14 mouse cellular contexts compared by ENCODE assay signal in the genomic region with DNA sequence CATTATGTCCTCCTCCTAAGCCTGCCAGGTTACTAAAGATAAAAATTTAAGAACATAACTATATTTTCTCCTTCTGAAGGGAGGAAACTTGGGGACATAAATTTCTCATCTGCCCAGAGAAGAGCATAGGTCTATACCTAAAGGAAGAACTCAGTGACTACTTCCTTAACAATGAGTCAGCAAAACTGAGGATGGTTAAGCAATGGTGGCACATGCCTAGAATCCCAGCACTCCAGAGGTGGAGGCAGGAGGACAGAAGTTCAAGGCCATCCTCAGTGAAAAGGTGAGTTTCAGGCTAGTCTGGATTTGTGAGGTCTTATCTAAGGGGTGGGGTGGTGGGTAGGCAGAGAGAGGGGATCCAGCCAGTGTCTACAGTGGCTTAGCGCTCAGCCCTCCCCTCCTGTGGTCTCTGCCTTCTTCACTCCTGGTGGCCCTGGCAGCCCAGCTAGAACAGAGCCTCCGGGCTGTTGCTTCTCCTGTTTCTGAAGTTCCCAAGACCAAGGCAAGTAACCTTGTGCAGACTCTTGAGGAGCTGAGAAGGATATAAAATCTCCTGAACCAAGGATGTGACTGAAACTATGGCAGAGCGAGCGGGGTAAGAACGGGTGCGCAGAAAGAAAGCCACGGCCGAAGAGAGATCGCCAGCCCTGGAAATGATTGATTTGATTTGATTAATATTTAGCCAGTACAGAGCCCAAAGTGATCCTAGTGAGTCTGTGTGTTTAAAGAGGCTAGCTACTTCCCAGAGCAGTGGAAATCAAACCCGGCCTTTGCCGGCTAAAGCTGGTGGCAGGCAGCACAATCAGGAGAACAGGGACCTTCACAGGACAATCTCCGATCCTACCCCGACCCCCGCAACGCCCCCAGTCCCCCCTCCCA.
DNase-seq lines count a peak whose midpoint lies in the region; ATAC-seq and TF ChIP-seq lines count a peak whose summit lies in the region.
"Had no signal": no experiment of that assay in that cellular context is flagged by ENCODE, and none has a peak within 500 bp of the region (broad histone marks: within the 10 kb centered on the region; RNA-seq: fewer than 3 reads in every experiment).

No protein-coding gene starts in this region.

- peak overlapping the region; percentile 10; the same call in 1 of the 2 replicates for H3K4me2 ChIP-seq in lung, embryonic 15.5 days
- peak overlapping the region; percentile 20; the same call in 1 of the 2 replicates for H3K4me2 ChIP-seq in intestine, embryonic 14.5 days (ENCODE audit: low read length)
- peak overlapping the region; percentile 18 for H3K4me2 ChIP-seq in kidney, postnatal 0 days (ENCODE audit: low read length)
- H3K4me2 ChIP-seq in liver, embryonic 16.5 days (ENCODE audit: low read depth, low read length) = peak overlapping the region; percentile 10; the same call in 1 of the 2 replicates
- H3K4me2 ChIP-seq: hindbrain, embryonic 12.5 days; limb, embryonic 13.5 days had no signal

- no peak overlapping the region for H3K9ac ChIP-seq in lung, embryonic 15.5 days
- no peak overlapping the region for H3K9ac ChIP-seq in intestine, embryonic 14.5 days (ENCODE audit: low read length)
- H3K9ac ChIP-seq in kidney, postnatal 0 days (ENCODE audit: low read depth, low read length) = no peak overlapping the region
- H3K9ac ChIP-seq in liver, embryonic 16.5 days (ENCODE audit: low read depth, low read length) = no peak overlapping the region
- H3K9ac ChIP-seq: hindbrain, embryonic 12.5 days; limb, embryonic 13.5 days had no signal

- WGBS in lung, embryonic 15.5 days = 36% methylated on average over 15 of the region's 15 CpGs
- WGBS in intestine, embryonic 14.5 days = 41% methylated on average over 15 of the region's 15 CpGs
- WGBS in kidney, postnatal 0 days = 34% methylated on average over 15 of the region's 15 CpGs
- WGBS in liver, embryonic 16.5 days (ENCODE audit: insufficient replicate concordance) = 47% methylated on average over 15 of the region's 15 CpGs

- no peaks in the 10 kb centered on the region for H3K4me1 ChIP-seq in lung, embryonic 15.5 days
- no peaks in the 10 kb centered on the region for H3K4me1 ChIP-seq in intestine, embryonic 14.5 days (replicated peaks; ENCODE audit: control insufficient read depth, insufficient read depth, low read length)
- no peaks in the 10 kb centered on the region; the same call in 1 of the 2 replicates for H3K4me1 ChIP-seq in kidney, postnatal 0 days (replicated peaks; ENCODE audit: insufficient read depth, low read length)
- H3K4me1 ChIP-seq in liver, embryonic 16.5 days (ENCODE audit: control insufficient read depth, low read depth, low read length) = no peaks in the 10 kb centered on the region

- no peak overlapping the region for H3K27ac ChIP-seq in lung, embryonic 15.5 days
- no peak overlapping the region for H3K27ac ChIP-seq in intestine, embryonic 14.5 days (ENCODE audit: low read depth)
- 0 out of 2 replicates have a peak overlapping the region, but pooled peaks have one; percentile 22 for H3K27ac ChIP-seq in kidney, postnatal 0 days
- H3K27ac ChIP-seq in liver, embryonic 16.5 days (ENCODE audit: low read length) = no peak overlapping the region
- H3K27ac ChIP-seq: hindbrain, embryonic 12.5 days; limb, embryonic 13.5 days had no signal

- no peak for ATAC-seq in lung, embryonic 15.5 days (ENCODE audit: borderline replicate concordance, extremely low read depth, low FRiP score, low TSS enrichment)
- peak; percentile 77 for ATAC-seq in intestine, embryonic 14.5 days (replicated peaks; ENCODE audit: low FRiP score, low TSS enrichment, low read depth)
- peak; percentile 80 for ATAC-seq in kidney, postnatal 0 days (replicated peaks; ENCODE audit: low FRiP score, low read depth)
- peak; percentile 84 for ATAC-seq in liver, embryonic 16.5 days (ENCODE audit: low read depth)

- H3K9me3 ChIP-seq in lung, embryonic 15.5 days = no peaks in the 10 kb centered on the region
- H3K9me3 ChIP-seq in intestine, embryonic 14.5 days (ENCODE audit: control insufficient read depth, low read length) = no peaks in the 10 kb centered on the region
- H3K9me3 ChIP-seq in kidney, postnatal 0 days (replicated peaks; ENCODE audit: low read length) = no peaks in the 10 kb centered on the region
- H3K9me3 ChIP-seq in liver, embryonic 16.5 days (replicated peaks; ENCODE audit: control insufficient read depth, low read length) = no peaks in the 10 kb centered on the region
- H3K9me3 ChIP-seq: hindbrain, embryonic 12.5 days; limb, embryonic 13.5 days had no signal

- H3K4me3 ChIP-seq in lung, embryonic 15.5 days = no peak overlapping the region
- no peak overlapping the region for H3K4me3 ChIP-seq in intestine, embryonic 14.5 days (ENCODE audit: low read depth, low read length)
- no peak overlapping the region for H3K4me3 ChIP-seq in kidney, postnatal 0 days (replicated peaks; ENCODE audit: low read depth, low read length)
- H3K4me3 ChIP-seq in liver, embryonic 16.5 days (ENCODE audit: low read depth, low read length) = no peak overlapping the region
- H3K4me3 ChIP-seq: hindbrain, embryonic 12.5 days; limb, embryonic 13.5 days had no signal

- H3K36me3 ChIP-seq in lung, embryonic 15.5 days = no peaks in the 10 kb centered on the region
- no peaks in the 10 kb centered on the region for H3K36me3 ChIP-seq in intestine, embryonic 14.5 days (ENCODE audit: control insufficient read depth, insufficient read depth, low read length)
- no peaks in the 10 kb centered on the region for H3K36me3 ChIP-seq in kidney, postnatal 0 days (ENCODE audit: insufficient read depth, low read length)
- H3K36me3 ChIP-seq in liver, embryonic 16.5 days (ENCODE audit: control insufficient read depth, insufficient read depth) = no peaks in the 10 kb centered on the region
- H3K36me3 ChIP-seq: hindbrain, embryonic 12.5 days; limb, embryonic 13.5 days had no signal

- H3K27me3 ChIP-seq in lung, embryonic 15.5 days = no peaks in the 10 kb centered on the region
- no peaks in the 10 kb centered on the region for H3K27me3 ChIP-seq in intestine, embryonic 14.5 days (replicated peaks; ENCODE audit: control insufficient read depth, insufficient read depth, low read length)
- no peaks in the 10 kb centered on the region for H3K27me3 ChIP-seq in kidney, postnatal 0 days (ENCODE audit: insufficient read depth, low read length)
- no peaks in the 10 kb centered on the region for H3K27me3 ChIP-seq in liver, embryonic 16.5 days (ENCODE audit: control insufficient read depth, insufficient read depth, low read depth, low read length)

- no peak for DNase-seq in lung, postnatal 14 days
- DNase-seq in intestine, embryonic 14.5 days (ENCODE audit: low spot score) = peak; percentile 56
- DNase-seq in kidney, postnatal 0 days (ENCODE audit: low spot score) = peak; percentile 14
- no peak for DNase-seq in c-Kit-positive CD71-positive TER-119-positive erythroid progenitor cells, embryonic 14.5 days (ENCODE audit: low spot score)
- DNase-seq in cerebellum, adult 11-12 months = no peak
- DNase-seq in heart, postnatal 14 days = no peak
- DNase-seq: adrenal gland, postnatal 14 days; cerebellum, adult 11 months; layer of hippocampus, postnatal 36 days; thymus, postnatal 36 days had no signal

- intact Hi-C loops in heart, postnatal 14 days (cut with DNase I) = no loop called here

- no peak for TF ChIP-seq CTCF in kidney, postnatal 0 days (IDR thresholded peaks at IDR 0.05; ENCODE audit: low read depth)

Comparison
In these comparisons a context has a peak if more than half of its experiments do, and no peak if none do; other contexts are left out.
1. DNase-seq: peak in intestine, embryonic 14.5 days (single experiment) and kidney, postnatal 0 days (single experiment); none in lung, postnatal 14 days (single experiment), c-Kit-positive CD71-positive TER-119-positive erythroid progenitor cells, embryonic 14.5 days (single experiment), cerebellum, adult 11-12 months (single experiment) and heart, postnatal 14 days (0 of 2).
2. Peak in every context shown above with its lines, with median percentiles within 50 percentile points of each other: H3K4me2 ChIP-seq.